Mouse (Mus musculus) c-Kit-negative CD71-positive TER-119-positive erythroid progenitor cells, embryonic 14.5 days (primary cell): ENCODE measurements around the gene Ndufb6.
"Not testable (repeated sequence)": the region's sequence is repeated elsewhere in the genome, so short reads cannot be mapped to it uniquely, and the experiment has no call there.

Experiments used
- DNase-seq: peaks from one replicate; pipeline ENCODE4 v3.0.0-alpha.2; 2013; ENCODE audit warnings: low read depth, low spot score

The Ndufb6 gene

DNA sequence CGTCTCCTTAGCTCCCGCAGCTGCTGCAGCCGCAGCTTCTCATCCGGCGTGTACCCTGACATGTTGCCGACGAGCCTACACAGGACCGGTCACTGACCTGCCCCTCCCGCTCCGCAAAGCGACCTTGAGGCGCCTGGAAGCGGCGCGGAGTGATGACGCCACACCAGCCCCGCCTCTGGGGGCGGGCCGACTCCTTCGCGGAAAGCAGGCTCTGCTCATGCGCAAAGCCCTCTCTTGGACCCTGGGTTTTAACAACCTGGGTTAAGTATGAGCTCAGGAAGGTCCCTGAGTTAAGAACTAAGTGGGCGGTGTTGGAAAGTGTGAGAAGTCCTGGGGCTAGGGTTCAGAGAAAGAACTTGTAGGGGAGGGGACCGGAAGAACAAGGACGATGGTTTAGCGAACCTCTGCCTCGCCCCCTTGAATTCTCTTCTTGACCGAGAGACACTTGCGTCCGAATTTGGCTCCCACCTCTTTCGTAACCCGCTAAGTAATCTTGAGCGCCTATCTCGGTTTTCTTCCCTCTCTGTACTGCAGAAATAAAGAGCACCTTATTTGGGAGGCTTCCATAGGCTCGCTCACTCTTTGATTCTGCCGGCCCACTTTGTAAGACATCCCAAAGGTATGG, at the start of gene Ndufb6:
Gene Ndufb6, minus strand, starts transcription at position 146 of the 625 bp plus-strand sequence.
- DNase-seq = peak; percentile 87

GRCm38 (mm10) chr4:40327161-40327560, 47.9 kb upstream of the Ndufb6 start:
- no peak for DNase-seq

DNA sequence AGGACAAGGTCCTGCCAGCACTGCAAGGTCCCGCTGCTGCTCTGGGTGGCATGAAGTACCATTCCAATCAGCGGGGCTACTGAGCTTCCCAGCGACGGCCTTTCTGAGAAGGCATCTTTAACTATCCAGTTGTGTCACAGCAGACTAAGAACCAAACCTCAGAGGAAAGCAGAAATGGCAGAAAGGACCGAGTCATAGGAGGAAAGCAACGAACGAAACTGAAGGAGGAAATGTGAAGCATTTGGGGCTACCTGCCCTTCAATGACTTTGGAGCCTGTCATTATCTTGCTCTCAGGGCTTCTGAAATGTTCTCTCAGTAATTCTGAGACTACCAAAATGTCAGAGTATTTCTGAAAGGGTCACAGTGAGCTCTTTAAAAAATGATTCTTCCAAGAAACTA, 45.4 kb upstream of the Ndufb6 start:
- no peak for DNase-seq

DNA sequence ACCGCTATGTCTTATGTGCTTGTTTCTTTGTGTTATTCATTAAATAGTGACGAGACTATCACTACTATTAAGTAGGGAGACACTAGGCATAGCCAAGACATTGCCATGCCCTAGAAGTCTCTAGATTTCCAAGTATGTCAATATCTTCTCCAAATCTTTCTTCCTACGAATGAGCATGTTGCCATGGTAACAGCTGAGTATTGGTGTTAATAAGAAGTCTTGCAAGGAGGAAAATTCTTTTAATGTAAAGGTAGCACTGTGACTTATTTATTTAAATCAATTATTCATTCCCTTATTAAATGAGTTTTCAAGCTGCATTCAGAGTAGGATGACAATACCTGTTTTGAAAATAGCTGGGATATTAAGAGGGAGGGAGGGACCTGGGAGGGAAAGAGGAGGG, 38.2 kb upstream of the Ndufb6 start:
- no peak for DNase-seq

- no peak for DNase-seq
These were observed 33.8 kb upstream of the Ndufb6 start for GRCm38 (mm10) chr4:40313026-40313425.

- DNase-seq = no peak
These were observed 33.0 kb upstream of the Ndufb6 start for GRCm38 (mm10) chr4:40312213-40312612.

- DNase-seq = no peak
These were observed 31.7 kb upstream of the Ndufb6 start for GRCm38 (mm10) chr4:40310796-40311383.

- no peak for DNase-seq
These were observed 30.5 kb upstream of the Ndufb6 start for GRCm38 (mm10) chr4:40309682-40310081.

- no peak for DNase-seq
These were observed 23.4 kb upstream of the Ndufb6 start for GRCm38 (mm10) chr4:40302445-40303125.

- DNase-seq = peak; percentile 25
These were observed 22.0 kb upstream of the Ndufb6 start for GRCm38 (mm10) chr4:40301076-40301789.

DNA sequence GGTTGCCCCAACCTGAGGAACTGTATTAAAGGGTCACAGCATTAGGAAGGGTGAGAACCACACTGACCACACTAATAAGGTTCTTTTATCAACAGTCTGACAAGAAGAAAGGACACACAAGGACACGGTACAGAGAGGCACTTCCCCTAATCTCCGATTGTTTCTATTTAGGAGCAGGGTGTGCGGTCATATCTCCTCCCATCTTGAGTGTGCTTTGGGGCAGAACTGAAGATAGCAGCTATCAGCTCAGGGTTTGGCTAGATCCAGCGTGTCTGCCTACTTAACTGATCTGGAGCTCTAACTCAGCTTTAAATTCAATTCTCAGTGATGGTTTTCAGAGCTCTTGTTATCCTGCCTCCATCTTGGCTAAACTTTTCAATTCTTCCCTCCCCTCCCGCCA, 19.9 kb upstream of the Ndufb6 start:
- DNase-seq = no peak

DNA sequence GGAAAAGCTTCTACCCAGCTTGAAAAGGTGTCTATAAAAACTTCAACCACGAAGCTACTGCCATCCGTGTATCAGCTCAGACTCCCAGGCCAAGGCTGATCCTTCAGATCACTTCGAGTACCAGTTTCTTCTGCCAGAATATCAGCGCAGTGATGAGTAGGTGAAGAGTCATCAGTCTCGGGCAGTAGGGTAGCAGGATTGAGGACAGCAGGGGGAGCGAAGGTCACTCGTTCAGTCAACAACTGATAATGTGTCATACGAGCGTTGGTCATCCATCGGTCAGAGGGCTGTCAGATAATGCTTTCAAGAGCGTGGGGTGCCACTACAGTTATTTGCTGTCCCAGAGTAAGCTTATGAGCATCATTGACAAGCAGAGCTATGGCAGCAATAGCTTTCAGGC, 12.3 kb upstream of the Ndufb6 start:
- DNase-seq = not testable (repeated sequence)

GRCm38 (mm10) chr4:40289046-40289445, 9.8 kb upstream of the Ndufb6 start:
- no peak for DNase-seq

DNA sequence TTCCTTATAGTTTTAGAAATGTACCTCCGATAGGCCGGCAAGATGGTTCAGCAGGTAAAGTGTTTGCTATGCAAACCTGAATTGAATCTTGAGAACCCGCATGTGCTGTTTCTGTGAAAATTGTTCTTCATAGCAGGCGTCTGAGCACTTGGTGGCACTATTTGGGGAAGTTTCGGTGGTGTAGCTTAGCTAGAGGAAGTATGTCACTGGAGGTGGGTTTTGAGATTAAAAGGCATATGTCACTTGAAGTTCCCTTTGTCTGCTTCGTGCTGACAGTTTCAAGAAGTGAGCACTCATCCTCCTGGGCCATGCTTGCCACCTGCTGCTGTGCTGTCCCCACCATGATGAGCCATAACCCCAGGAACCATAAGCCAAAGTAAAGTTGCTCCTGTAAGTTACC, 8.2 kb upstream of the Ndufb6 start:
- DNase-seq = no peak

- peak; percentile 36 for DNase-seq
These were observed 6.4 kb upstream of the Ndufb6 start for GRCm38 (mm10) chr4:40285582-40285981.

GRCm38 (mm10) chr4:40278880-40279275, 343 bp downstream of the Ndufb6 start:
- no peak for DNase-seq

- DNase-seq = peak; percentile 78
These were observed 9.7 kb downstream of the Ndufb6 start, which contains the start of the genes Smim27 and Topors for GRCm38 (mm10) chr4:40269430-40270032. Gene Smim27 (plus strand): TSS chr4:40269579. Gene Topors (minus strand): TSS chr4:40269850.

- no peak for DNase-seq
These were observed 10.4 kb downstream of the Ndufb6 start for GRCm38 (mm10) chr4:40268835-40269234.

GRCm38 (mm10) chr4:40268204-40268813, 10.9 kb downstream of the Ndufb6 start:
- peak; percentile 49 for DNase-seq

- peak; percentile 11 for DNase-seq
These were observed 11.5 kb downstream of the Ndufb6 start for GRCm38 (mm10) chr4:40267681-40268080.

- no peak for DNase-seq
These were observed 14.9 kb downstream of the Ndufb6 start for GRCm38 (mm10) chr4:40264321-40264720.
